Mouse (Mus musculus) liver, embryonic 14.5 days (tissue): ENCODE measurements at regions not wholly inside any gene's neighbourhood (a gene's known extent, or its start where the extent isn't known, plus 50 kb on each side); places are given as distances from the start of the nearest gene placed in this dataset.

ENCODE experiments used
- ATAC-seq: fragments of 200-750 bp; cut with Nextera tagmentation; 2 replicates; pipeline ENCODE4 v1.8.0; 2017; ENCODE audit warnings: moderate number of reproducible peaks, mild to moderate bottlenecking, moderate library complexity; ENCODE audit not compliant: insufficient read depth
- DNase-seq, 3 experiments: peaks; one replicate each; pipeline ENCODE4 v3.0.0-alpha.2; 2012 to 2013; ENCODE audit warnings: low read depth in 3 of 3, low spot score in 3 of 3
- H3K27ac ChIP-seq: fragments of 300-500 bp; sonication (generic); 2 replicates; pipeline ENCODE4 v1.5.1; 2014; ENCODE audit warnings: moderate library complexity, mild to moderate bottlenecking, control low read depth, inconsistent platforms
- H3K27me3 ChIP-seq: fragments of 300-500 bp; sonication (generic); 2 replicates; pipeline ENCODE4 v1.6.1; 2014; ENCODE audit warnings: mild to moderate bottlenecking, low read length, moderate library complexity; ENCODE audit not compliant: control insufficient read depth, insufficient read depth
- H3K36me3 ChIP-seq: fragments of 300-500 bp; sonication (generic); replicated peaks from 2 replicates; pipeline ENCODE4 v1.6.1; 2014; ENCODE audit warnings: low read depth; ENCODE audit not compliant: control insufficient read depth, insufficient read depth
- H3K4me1 ChIP-seq, 2 experiments: fragments of 200-500 bp in 1 of 2; fragments of 300-500 bp in 1 of 2; sonication (generic) in 1 of 2; replicated peaks; 2 replicates each; pipeline ENCODE4 v1.6.1; 2012 to 2014; ENCODE audit warnings: antibody characterized with exemption in 1 of 2, inconsistent platforms in 1 of 2, low read length in 1 of 2; ENCODE audit not compliant: control insufficient read depth in 2 of 2, insufficient read depth in 2 of 2
- H3K4me2 ChIP-seq: fragments of 300-500 bp; sonication (generic); 2 replicates; pipeline ENCODE4 v1.6.1; 2014; ENCODE audit warnings: low read depth, mild to moderate bottlenecking, control low read depth, moderate library complexity
- H3K4me3 ChIP-seq, 2 experiments: fragments of 200-500 bp in 1 of 2; fragments of 300-500 bp in 1 of 2; sonication (generic) in 1 of 2; 2 replicates each; pipeline ENCODE4 v1.5.1; 2012 to 2014; ENCODE audit warnings: low read depth in 2 of 2, low read length in 2 of 2, mild to moderate bottlenecking in 2 of 2, control low read depth in 1 of 2, inconsistent platforms in 1 of 2, moderate library complexity in 1 of 2; ENCODE audit not compliant: insufficient read depth in 1 of 2
- H3K9ac ChIP-seq: fragments of 300-500 bp; sonication (generic); replicated peaks from 2 replicates; pipeline ENCODE4 v1.6.1; 2014; ENCODE audit warnings: mild to moderate bottlenecking, control low read depth, moderate library complexity
- H3K9me3 ChIP-seq: fragments of 300-500 bp; sonication (generic); 2 replicates; pipeline ENCODE4 v1.6.1; 2016; ENCODE audit warnings: low read length, mixed read lengths; ENCODE audit not compliant: control insufficient read depth
- CTCF ChIP-seq: IDR thresholded peaks from 2 replicates; pipeline ENCODE4 v1.5.1; 2016; ENCODE audit warnings: antibody characterized with exemption, low read depth, control low read depth
- EP300 ChIP-seq: IDR thresholded peaks from 2 replicates; pipeline ENCODE4 v1.6.1; 2016; ENCODE audit warnings: antibody characterized with exemption, low read depth
- WGBS: fragments of 180-500 bp; shearing (Covaris S2); extraction: QIAGEN DNeasy Blood & Tissue Kit; methylation state at CpG from one replicate; pipeline ENCODE4 v1.1.7; 2014; ENCODE audit not compliant: insufficient replicate concordance; 5-methylcytosine and 5-hydroxymethylcytosine counted together

- 71% methylated on average over 3 of the region's 3 CpGs for WGBS
- DNase-seq (no peak), ATAC-seq (no peak)
- no peak overlapping the region for H3K4me3 ChIP-seq
- no peaks in the 10 kb centered on the region for H3K9me3 ChIP-seq
- TF ChIP-seq EP300 (no peak), CTCF (no peak)
- H3K36me3 ChIP-seq, result no peaks in the 10 kb centered on the region
- no peak overlapping the region for H3K4me2 ChIP-seq
- no peaks in the 10 kb centered on the region for H3K27me3 ChIP-seq
- H3K27ac ChIP-seq, result no peak overlapping the region
- H3K9ac ChIP-seq, result no peak overlapping the region
- H3K4me1 ChIP-seq, result no peaks in the 10 kb centered on the region
Observed at GRCm38 (mm10) chr4:21070198-21070785, 615.5 kb downstream of the Prdm13 start.
